ENCODE assay signal across 1 mouse cellular context in genomic region chr4:101393292-101393711, GRCm38 (mm10).
TF ChIP-seq lines count a peak whose summit lies in the region.

No protein-coding gene starts in this region.

TF ChIP-seq in MEL, 35 proteins besides CTCF, POLR2A, EP300 and RAD21 (continued from another document):
- TF ChIP-seq USF2 (IDR thresholded peaks at IDR 0.05; ENCODE audit: borderline replicate concordance in 1 of 2, insufficient read depth in 1 of 2, low read depth in 1 of 2, low read length in 2 of 2): no peak
- TF ChIP-seq TCF12 (IDR thresholded peaks at IDR 0.05; ENCODE audit: low read depth, low read length): no peak
- TF ChIP-seq ZMIZ1 (IDR thresholded peaks at IDR 0.05; ENCODE audit: low read depth, low read length): no peak
- no peak for TF ChIP-seq MYC (IDR thresholded peaks at IDR 0.05; ENCODE audit: low read depth, low read length)
- no peak for TF ChIP-seq CHD1 (IDR thresholded peaks at IDR 0.05; ENCODE audit: low read depth, low read length)
- TF ChIP-seq E2F4 (IDR thresholded peaks at IDR 0.05; ENCODE audit: borderline replicate concordance, low read depth, low read length): no peak
- no peak for TF ChIP-seq POLR2AphosphoS5 (IDR thresholded peaks at IDR 0.05; ENCODE audit: borderline replicate concordance, low read depth, low read length)
- peak; percentile 30 for TF ChIP-seq TAL1 (IDR thresholded peaks at IDR 0.05; ENCODE audit: low read length)
- TF ChIP-seq ELF1 (IDR thresholded peaks at IDR 0.05; ENCODE audit: low read depth, low read length): no peak
- TF ChIP-seq JUND (IDR thresholded peaks at IDR 0.05; ENCODE audit: low read depth, low read length): no peak
- peak; percentile 28; the same call in 1 of the 2 replicates for TF ChIP-seq ETS1 (IDR thresholded peaks at IDR 0.05; ENCODE audit: low read depth, low read length)
- TF ChIP-seq KAT2A (conservative IDR thresholded peaks at IDR 0.05; ENCODE audit: low read depth, low read length): no peak
- TF ChIP-seq BHLHE40 (IDR thresholded peaks at IDR 0.05; ENCODE audit: borderline replicate concordance, low read depth, low read length): no peak
- TF ChIP-seq MXI1 (IDR thresholded peaks at IDR 0.05; ENCODE audit: low read depth, low read length): no peak
- TF ChIP-seq ZC3H11A (IDR thresholded peaks at IDR 0.05; ENCODE audit: low read depth, low read length): no peak
